Mouse (Mus musculus): Measurements from ENCODE around the gene Tmem178b.

DNA sequence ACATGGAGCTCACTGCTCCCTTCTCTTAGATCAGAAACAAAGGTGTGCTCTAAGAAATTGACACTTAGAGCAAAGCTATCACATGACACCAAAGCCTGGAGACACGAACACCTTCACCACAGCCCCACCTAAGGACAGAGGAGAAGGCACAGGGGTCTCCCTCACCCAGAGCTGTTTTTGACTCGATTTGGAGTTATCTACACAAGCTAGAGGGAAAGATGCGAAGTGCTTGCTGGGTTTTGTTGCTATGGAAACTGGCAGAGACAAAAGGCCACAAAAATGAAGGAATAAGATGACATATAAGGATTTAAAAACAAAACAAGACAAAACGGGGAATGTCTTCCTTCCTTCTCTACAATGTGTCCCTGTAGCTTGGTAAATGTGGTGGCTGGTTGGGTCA, 248.4 kb downstream of the Tmem178b start:
- TF ChIP-seq CTCF (IDR thresholded peaks at IDR 0.05) (no peak), POLR2A (IDR thresholded peaks at IDR 0.05; ENCODE audit: insufficient read depth, low read depth, low read length) (no peak)

All from heart, adult 2 months (tissue).